Mouse (Mus musculus) kidney, postnatal 0 days (tissue): ENCODE data around the gene Cela1. TPM values are rescaled to one million over a fixed set of nuclear protein-coding genes. Genes with fewer than 3 reads are reported as not detected.

Source experiments
- ATAC-seq: fragments of 200-750 bp; cut with Nextera tagmentation; replicated peaks from 2 replicates; pipeline ENCODE4 v1.8.0; 2017; ENCODE audit warnings: low read depth, moderate number of reproducible peaks, moderate TSS enrichment, moderate library complexity; ENCODE audit not compliant: low FRiP score
- DNase-seq: peaks from one replicate; pipeline ENCODE4 v3.0.0-alpha.2; 2016; ENCODE audit warnings: low spot score
- H3K27ac ChIP-seq: fragments of 300-500 bp; sonication (generic); 2 replicates; pipeline ENCODE4 v1.5.1; 2014; ENCODE audit warnings: mild to moderate bottlenecking
- H3K27me3 ChIP-seq: fragments of 300-500 bp; sonication (generic); 2 replicates; pipeline ENCODE4 v1.6.1; 2014; ENCODE audit warnings: low read length, mixed read lengths; ENCODE audit not compliant: insufficient read depth
- H3K36me3 ChIP-seq: fragments of 300-500 bp; sonication (generic); 2 replicates; pipeline ENCODE4 v1.6.1; 2014; ENCODE audit warnings: low read length, mixed read lengths; ENCODE audit not compliant: insufficient read depth
- H3K4me1 ChIP-seq: fragments of 300-500 bp; sonication (generic); replicated peaks from 2 replicates; pipeline ENCODE4 v1.6.1; 2014; ENCODE audit warnings: antibody characterized with exemption, low read length, mixed read lengths; ENCODE audit not compliant: insufficient read depth
- H3K4me2 ChIP-seq: fragments of 300-500 bp; sonication (generic); 2 replicates; pipeline ENCODE4 v1.6.1; 2014; ENCODE audit warnings: mild to moderate bottlenecking, low read length, moderate library complexity, mixed read lengths
- H3K4me3 ChIP-seq: fragments of 300-500 bp; sonication (generic); replicated peaks from 2 replicates; pipeline ENCODE4 v1.5.1; 2014; ENCODE audit warnings: low read depth, low read length
- H3K9ac ChIP-seq: fragments of 300-500 bp; sonication (generic); 2 replicates; pipeline ENCODE4 v1.6.1; 2014; ENCODE audit warnings: low read depth, low read length
- H3K9me3 ChIP-seq: fragments of 300-500 bp; sonication (generic); replicated peaks from 2 replicates; pipeline ENCODE4 v1.6.1; 2016; ENCODE audit warnings: low read length, inconsistent platforms, mixed read lengths
- CTCF ChIP-seq: IDR thresholded peaks from 2 replicates; pipeline ENCODE4 v1.5.1; 2016; ENCODE audit warnings: antibody characterized with exemption, low read depth, mild to moderate bottlenecking, moderate library complexity
- WGBS: fragments of 180-500 bp; shearing (Covaris S2); extraction: QIAGEN DNeasy Blood & Tissue Kit; methylation state at CpG from one replicate; pipeline ENCODE4 v1.1.7; 2014; 5-methylcytosine and 5-hydroxymethylcytosine counted together
- polyA plus RNA-seq: library from polyadenylated mRNA; unstranded; fragments of >200 nt; fragmentation: Nextera tagmentation; extraction: Ambion mirVana; gene quantifications from 2 replicates; pipeline ENCODE4 v1.2.1, GENCODE M21; 2015

Gene Cela1
- polyA plus RNA-seq, 1 experiment from 2014 or later: 50.5 TPM

GRCm38 (mm10) chr15:100678581-100678980 is 9.1 kb downstream of the Cela1 start:
- no peaks in the 10 kb centered on the region for H3K36me3 ChIP-seq
- H3K9me3 ChIP-seq: no peaks in the 10 kb centered on the region
- peak overlapping the region; percentile 19; the same call in 1 of the 2 replicates for H3K4me2 ChIP-seq
- 51% methylated on average over 12 of the region's 12 CpGs for WGBS
- ATAC-seq (peak; percentile 77), DNase-seq (peak; percentile 69)
- H3K4me1 ChIP-seq: peaks cover 22% of the 10 kb centered on the region
- no peaks in the 10 kb centered on the region for H3K27me3 ChIP-seq
- peak overlapping the region; percentile 89 for H3K27ac ChIP-seq
- TF ChIP-seq CTCF: no peak
- no peak overlapping the region for H3K4me3 ChIP-seq
- no peak overlapping the region for H3K9ac ChIP-seq

DNA sequence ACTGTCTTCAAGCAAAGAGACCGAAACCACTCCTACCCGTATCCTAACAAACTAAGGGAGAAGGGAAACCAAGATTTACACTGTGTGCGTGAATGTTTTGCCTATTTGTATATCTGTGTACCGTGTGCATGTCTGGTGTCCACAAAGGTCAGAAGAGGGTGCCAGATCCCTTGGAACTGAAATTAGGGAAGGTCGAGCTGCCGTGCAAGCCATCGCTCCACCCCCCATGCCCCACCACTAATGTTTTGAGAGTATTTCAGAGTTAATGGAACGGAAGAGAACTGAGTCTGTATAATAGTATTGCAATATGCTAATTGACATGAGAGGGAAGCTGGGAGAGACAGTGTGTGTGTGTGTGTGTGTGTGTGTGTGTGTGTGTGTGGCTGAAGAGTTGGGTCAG is 10.0 kb downstream of the Cela1 start:
- TF ChIP-seq CTCF: no peak

GRCm38 (mm10) chr15:100676521-100676920 is 11.2 kb downstream of the Cela1 start:
- ATAC-seq (no peak), DNase-seq (no peak)
- Histone ChIP-seq H3K4me3 (no peak overlapping the region), H3K9me3 (no peaks in the 10 kb centered on the region), H3K27me3 (no peaks in the 10 kb centered on the region), H3K27ac (no peak overlapping the region), H3K4me2 (no peak overlapping the region), H3K36me3 (no peaks in the 10 kb centered on the region), H3K9ac (no peak overlapping the region), H3K4me1 (peaks cover 22% of the 10 kb centered on the region)
- WGBS: 90% methylated on average over 1 of the region's 1 CpGs
- peak; percentile 41; the same call in 1 of the 2 replicates for TF ChIP-seq CTCF

More for the DNA sequence above, 10.0 kb downstream of the Cela1 start:
- Histone ChIP-seq H3K4me3 (no peak overlapping the region), H3K27ac (peak overlapping the region; percentile 89; the same call in 1 of the 2 replicates), H3K36me3 (no peaks in the 10 kb centered on the region), H3K9me3 (no peaks in the 10 kb centered on the region), H3K4me1 (peaks cover 22% of the 10 kb centered on the region), H3K27me3 (no peaks in the 10 kb centered on the region), H3K4me2 (no peak overlapping the region), H3K9ac (no peak overlapping the region)
- DNase-seq (no peak), ATAC-seq (no peak)
- WGBS: 83% methylated on average over 8 of the region's 8 CpGs

GRCm38 (mm10) chr15:100675486-100675885 is 12.2 kb downstream of the Cela1 start:
- no peak overlapping the region for H3K4me2 ChIP-seq
- TF ChIP-seq CTCF: 0 out of 2 replicates have a peak, but pooled peaks have one; percentile 8
- no peak overlapping the region for H3K9ac ChIP-seq
- DNase-seq (peak; percentile 66), ATAC-seq (no peak)
- H3K4me1 ChIP-seq: peaks cover 18% of the 10 kb centered on the region
- no peaks in the 10 kb centered on the region for H3K27me3 ChIP-seq
- WGBS: 28% methylated on average over 3 of the region's 3 CpGs
- H3K9me3 ChIP-seq: no peaks in the 10 kb centered on the region
- H3K36me3 ChIP-seq: no peaks in the 10 kb centered on the region
- peak overlapping the region; percentile 42; the same call in 1 of the 2 replicates for H3K27ac ChIP-seq
- H3K4me3 ChIP-seq: no peak overlapping the region

DNA sequence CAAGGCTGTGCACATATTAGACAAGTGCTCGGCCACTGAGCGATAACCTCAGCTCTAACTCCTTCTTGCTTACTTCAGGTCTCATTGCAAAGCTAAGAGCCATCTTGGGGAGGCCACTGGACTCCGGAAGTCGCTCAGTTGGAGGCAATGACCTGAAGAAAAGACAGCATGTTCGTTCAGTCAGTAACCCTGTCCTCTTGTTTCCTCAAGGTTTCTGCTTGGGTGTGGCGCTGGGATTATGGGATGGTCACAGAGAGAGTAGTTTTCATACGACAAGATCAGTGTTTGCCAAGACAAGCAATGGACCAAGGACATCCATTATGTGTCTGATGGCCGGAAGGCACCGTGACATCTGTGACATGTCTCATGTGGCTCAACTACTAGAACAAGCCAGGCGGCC is 13.2 kb downstream of the Cela1 start:
- no peak for TF ChIP-seq CTCF
- peaks cover 10% of the 10 kb centered on the region for H3K4me1 ChIP-seq
- no peaks in the 10 kb centered on the region for H3K9me3 ChIP-seq
- 85% methylated on average over 10 of the region's 10 CpGs for WGBS
- ATAC-seq (no peak), DNase-seq (no peak)
- no peak overlapping the region for H3K27ac ChIP-seq
- H3K4me2 ChIP-seq: no peak overlapping the region
- H3K4me3 ChIP-seq: no peak overlapping the region
- no peak overlapping the region for H3K9ac ChIP-seq
- no peaks in the 10 kb centered on the region for H3K27me3 ChIP-seq
- H3K36me3 ChIP-seq: no peaks in the 10 kb centered on the region

DNA sequence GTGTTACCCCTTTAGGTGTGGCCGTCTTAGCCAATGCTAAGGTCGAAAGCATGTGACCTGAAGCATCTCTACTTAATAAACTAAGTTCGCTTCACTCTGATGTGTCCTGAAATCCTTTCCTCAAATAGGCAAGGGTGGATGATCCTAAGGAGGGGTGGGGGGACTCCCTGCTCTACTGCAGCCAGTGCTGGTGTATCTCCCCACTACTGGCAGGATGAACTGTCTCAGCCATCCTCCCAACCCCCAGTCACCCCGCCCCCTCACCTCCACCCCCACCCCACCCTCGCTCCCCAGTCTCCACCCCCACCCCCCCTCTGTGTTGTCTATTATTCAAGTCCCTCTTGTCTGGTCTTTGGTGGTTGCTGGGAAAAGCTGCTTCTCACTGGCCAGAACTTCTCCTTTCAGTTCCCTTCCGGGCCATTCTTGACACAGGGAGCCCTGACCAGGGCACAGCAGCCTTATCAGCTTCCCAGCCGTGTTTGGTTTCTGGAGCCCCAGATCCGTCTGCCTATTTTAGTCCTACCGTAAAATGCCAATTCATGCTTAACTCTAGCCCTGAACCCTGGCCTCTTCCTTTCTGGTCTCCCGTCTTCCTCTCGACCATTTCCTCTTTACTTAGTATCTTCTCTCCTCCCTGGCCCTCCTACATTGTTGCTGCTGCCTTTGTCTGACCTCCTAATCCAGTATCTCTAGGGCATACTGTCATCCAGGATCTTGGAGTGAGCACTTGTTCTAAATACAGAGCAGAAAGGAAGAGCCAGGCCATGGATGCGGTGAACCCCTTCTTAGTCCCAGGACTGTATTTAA is 13.9 kb downstream of the Cela1 start:
- H3K27me3 ChIP-seq: no peaks in the 10 kb centered on the region
- no peak overlapping the region for H3K4me2 ChIP-seq
- no peak for DNase-seq
- no peak overlapping the region for H3K9ac ChIP-seq
- no peak for ATAC-seq
- peaks cover 5% of the 10 kb centered on the region for H3K4me1 ChIP-seq
- H3K4me3 ChIP-seq: no peak overlapping the region
- H3K9me3 ChIP-seq: no peaks in the 10 kb centered on the region
- H3K27ac ChIP-seq: no peak overlapping the region
- WGBS: 48% methylated on average over 12 of the region's 12 CpGs
- H3K36me3 ChIP-seq: no peaks in the 10 kb centered on the region
- TF ChIP-seq CTCF: no peak
